Mouse (Mus musculus): ENCODE measurements at regions not wholly inside any gene's neighbourhood (a gene's known extent, or its start where the extent isn't known, plus 50 kb on each side); places are given as distances from the start of the nearest gene placed in this dataset.
A peak's percentile ranks its signal among the peaks of the same experiment; 100 is the strongest.

DNA sequence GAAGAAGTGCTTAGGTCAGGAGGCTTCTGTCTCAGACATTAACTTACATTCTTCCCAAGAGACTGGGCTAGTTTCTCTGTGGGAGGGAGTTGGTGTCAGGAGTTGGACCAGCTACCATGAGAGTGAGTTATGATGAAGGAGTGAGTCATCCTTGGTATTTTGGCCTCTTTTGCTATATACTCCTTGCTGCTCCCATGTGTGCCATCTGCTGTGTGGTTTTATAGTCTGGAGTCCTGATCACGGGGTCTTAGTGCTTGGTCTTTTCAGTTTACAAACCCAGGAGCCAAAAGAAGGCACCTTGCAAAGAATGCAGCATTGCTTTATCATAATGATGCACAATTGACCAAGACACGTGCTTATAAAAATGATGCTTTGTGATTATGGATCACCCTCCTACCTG, 56.6 kb downstream of the Zfp503 start:
- DNase-seq, result no peak

DNA sequence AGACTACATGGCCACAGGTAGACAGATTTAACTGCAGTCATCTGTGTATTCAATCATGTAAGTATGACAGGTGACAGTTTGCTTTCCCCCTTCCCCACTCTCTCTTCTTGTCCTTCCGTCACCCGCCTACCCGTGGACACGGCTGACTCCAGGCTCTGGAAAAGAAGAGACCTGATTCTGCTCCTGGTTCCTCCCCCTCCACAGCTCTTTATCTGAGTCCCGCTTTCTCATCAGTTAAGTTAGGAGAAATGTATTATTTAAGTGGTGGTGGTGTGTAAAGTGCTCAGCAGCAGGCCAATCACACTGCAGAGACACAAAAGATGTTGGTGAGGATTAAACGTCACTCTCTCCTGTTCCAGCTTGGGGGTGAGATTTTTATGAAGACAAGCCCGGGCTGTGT, 57.5 kb downstream of the Zfp503 start:
- no peak for DNase-seq

DNA sequence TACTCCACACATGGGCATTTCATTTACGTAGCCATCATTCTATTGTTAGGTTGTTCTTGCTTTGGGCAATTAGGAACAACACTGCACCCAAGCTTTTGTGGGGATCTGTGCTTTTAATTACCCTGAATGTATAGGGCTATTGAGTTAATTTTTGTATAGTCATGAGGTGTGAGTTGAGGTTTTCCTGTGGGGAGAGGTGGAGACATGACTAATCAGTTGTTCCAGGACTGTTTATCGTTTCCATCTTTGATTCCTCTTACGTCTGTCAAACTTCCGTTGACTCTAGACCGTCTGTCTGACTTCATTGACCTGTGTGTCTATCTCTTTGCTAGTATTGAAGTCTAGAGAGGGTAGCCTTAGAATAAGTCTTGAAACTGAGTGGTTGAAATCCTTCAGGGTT, 60.4 kb downstream of the Zfp503 start:
- DNase-seq, result no peak

DNA sequence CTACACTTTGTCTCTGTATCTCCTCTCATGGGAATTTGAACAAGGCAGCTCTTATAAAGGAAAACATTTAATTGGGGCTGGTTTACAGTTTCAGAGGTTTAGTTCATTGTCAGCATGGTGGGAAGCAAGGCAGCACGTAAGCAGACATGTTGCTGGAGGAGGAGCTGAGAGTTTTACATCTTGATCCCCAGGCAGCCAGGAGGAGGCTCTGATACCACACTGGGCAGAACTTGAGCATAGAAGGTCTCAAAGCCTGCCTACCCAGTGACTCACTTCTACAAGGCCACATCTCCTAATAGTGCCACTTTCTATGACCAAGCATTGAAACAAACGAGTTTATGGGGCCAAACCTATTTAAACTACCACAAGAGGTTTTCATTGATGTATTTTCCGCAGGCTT, 67.9 kb upstream of the Comtd1 start:
- no peak for DNase-seq

GRCm38 (mm10) chr14:21904498-21905395, 56.0 kb upstream of the Comtd1 start:
- DNase-seq, result no peak

DNA sequence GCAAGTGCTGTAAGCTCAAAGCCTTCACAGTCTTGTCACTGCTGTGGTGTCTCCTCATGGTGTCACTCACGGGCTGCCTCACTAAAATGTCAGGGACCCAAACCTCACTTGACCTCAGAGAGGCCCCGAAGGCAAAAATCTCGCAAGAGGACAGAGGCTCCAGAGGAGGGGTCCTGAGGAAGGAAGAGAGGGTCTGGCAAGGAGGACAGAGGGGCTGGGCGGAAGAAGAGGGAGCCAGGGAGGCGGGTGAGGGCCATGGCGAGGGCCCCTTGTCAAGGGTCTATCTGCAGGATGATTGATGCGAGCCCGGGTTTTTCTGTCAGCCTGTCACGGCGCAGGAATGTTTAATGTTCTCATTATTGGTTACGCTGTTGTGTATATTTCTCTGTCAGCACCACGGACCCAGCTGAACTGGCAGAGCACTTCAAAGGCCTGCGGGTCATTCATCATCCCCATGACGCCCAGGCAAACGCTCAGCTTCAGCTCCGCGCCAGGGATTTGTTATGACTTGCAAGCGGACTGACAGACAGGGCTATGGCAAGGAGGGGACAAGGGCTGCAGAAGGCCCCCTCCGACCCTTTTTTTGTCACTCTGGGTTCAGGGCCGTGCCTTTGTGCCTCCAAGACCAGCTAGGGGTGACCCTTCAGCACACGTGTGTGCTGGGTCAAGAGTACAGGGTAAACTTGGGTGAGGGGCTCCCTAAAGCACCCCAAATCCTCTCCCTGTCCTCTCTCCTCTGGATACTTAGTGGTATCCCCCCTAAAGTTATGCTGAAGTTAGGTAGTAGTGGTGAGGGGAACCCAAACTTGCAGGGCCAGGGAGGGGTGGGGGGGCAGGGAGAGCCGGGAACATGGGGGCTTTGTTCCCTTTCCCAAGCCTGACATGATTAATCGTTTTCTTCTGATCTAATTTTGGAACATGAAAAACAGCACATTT, 55.1 kb upstream of the Comtd1 start:
- peak in 1 of 2 experiments; percentile 9 for DNase-seq

- DNase-seq, result no peak
These were observed 54.1 kb upstream of the Comtd1 start for GRCm38 (mm10) chr14:21902856-21903255.

DNA sequence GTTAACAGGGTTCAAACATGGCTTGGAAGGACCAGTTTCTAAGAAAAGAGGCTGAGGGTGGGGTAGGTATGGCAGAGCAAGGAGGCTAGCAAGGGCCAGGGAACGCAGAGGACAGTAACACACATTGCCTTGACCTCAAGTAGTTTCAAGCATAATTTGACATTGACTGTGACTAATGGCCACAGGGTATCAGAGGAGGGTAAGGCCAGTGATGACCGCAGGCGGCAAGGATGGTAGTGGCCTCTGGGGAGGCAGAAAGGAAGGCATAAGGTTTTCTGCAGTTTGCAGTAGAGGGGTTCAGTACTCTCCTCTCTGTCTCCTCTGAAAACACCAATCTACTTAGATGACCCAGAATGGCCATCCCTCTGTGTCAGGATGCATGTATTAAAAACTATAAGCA, 53.7 kb upstream of the Comtd1 start:
- no peak for DNase-seq

DNA sequence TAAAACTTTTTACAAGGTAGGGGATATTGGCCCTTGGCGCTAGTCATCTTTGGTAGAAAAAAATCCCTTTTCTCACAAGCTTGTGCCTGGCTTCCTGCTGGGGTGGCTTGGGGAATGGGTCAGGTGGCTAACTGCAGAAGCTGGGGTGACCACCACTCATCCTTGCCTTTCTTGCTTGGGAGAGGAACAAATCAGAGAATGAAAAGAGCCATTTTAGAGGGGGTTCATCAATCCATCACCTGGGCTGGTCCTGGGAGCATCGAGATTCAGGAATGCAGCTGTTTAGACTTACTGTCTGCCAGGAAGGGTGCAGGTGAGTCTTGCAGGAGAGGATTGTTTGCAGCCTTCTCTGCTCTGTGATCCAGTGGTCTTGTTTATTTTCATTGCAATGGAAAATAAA, 52.2 kb upstream of the Comtd1 start:
- no peak for DNase-seq

GRCm38 (mm10) chr14:21900516-21900915, 51.7 kb upstream of the Comtd1 start:
- no peak for DNase-seq
